Mouse (Mus musculus): ENCODE measurements at regions not wholly inside any gene's neighbourhood (a gene's known extent, or its start where the extent isn't known, plus 50 kb on each side); places are given as distances from the start of the nearest gene placed in this dataset.

GRCm38 (mm10) chr3:78668050-78668449 lies 618.3 kb downstream of the Rapgef2 start:
- Histone ChIP-seq H3K27me3 (ENCODE audit: control insufficient read depth, insufficient read depth, low read length) (no peaks in the 10 kb centered on the region), H3K9ac (ENCODE audit: low read length) (no peak overlapping the region), H3K9me3 (ENCODE audit: control insufficient read depth, low read length) (no peaks in the 10 kb centered on the region), H3K4me2 (ENCODE audit: low read length) (no peak overlapping the region), H3K36me3 (ENCODE audit: control insufficient read depth, insufficient read depth, low read length) (no peaks in the 10 kb centered on the region), H3K4me3 (ENCODE audit: control insufficient read depth in 1 of 2, insufficient read depth in 1 of 2, low read depth in 1 of 2, low read length in 2 of 2) (no peak overlapping the region), H3K27ac (replicated peaks in 1 of 2; ENCODE audit: control insufficient read depth in 1 of 2, insufficient read depth in 1 of 2, low read depth in 2 of 2, low read length in 2 of 2) (no peak overlapping the region), H3K4me1 (ENCODE audit: control insufficient read depth in 2 of 2, insufficient read depth in 2 of 2, low read length in 2 of 2) (no peaks in the 10 kb centered on the region)
- no peak for ATAC-seq (ENCODE audit: insufficient number of reproducible peaks, insufficient read depth, low FRiP score, low read depth)

GRCm38 (mm10) chr3:78667374-78668023 lies 618.8 kb downstream of the Rapgef2 start:
- H3K36me3 ChIP-seq (ENCODE audit: control insufficient read depth, insufficient read depth, low read length) = no peaks in the 10 kb centered on the region
- no peaks in the 10 kb centered on the region for H3K9me3 ChIP-seq (ENCODE audit: control insufficient read depth, low read length)
- no peaks in the 10 kb centered on the region for H3K4me1 ChIP-seq (ENCODE audit: control insufficient read depth in 2 of 2, insufficient read depth in 2 of 2, low read length in 2 of 2)
- 72% methylated on average over 4 of the region's 4 CpGs for WGBS
- no peak overlapping the region for H3K4me2 ChIP-seq (ENCODE audit: low read length)
- H3K9ac ChIP-seq (ENCODE audit: low read length) = no peak overlapping the region
- no peaks in the 10 kb centered on the region for H3K27me3 ChIP-seq (ENCODE audit: control insufficient read depth, insufficient read depth, low read length)
- no peak overlapping the region for H3K27ac ChIP-seq (replicated peaks in 1 of 2; ENCODE audit: control insufficient read depth in 1 of 2, insufficient read depth in 1 of 2, low read depth in 2 of 2, low read length in 2 of 2)
- H3K4me3 ChIP-seq (ENCODE audit: control insufficient read depth in 1 of 2, insufficient read depth in 1 of 2, low read depth in 1 of 2, low read length in 2 of 2) = no peak overlapping the region
- ATAC-seq (ENCODE audit: insufficient number of reproducible peaks, insufficient read depth, low FRiP score, low read depth) = no peak

- Histone ChIP-seq H3K9ac (ENCODE audit: low read length) (no peak overlapping the region), H3K27me3 (ENCODE audit: control insufficient read depth, insufficient read depth, low read length) (no peaks in the 10 kb centered on the region), H3K4me3 (ENCODE audit: control insufficient read depth in 1 of 2, insufficient read depth in 1 of 2, low read depth in 1 of 2, low read length in 2 of 2) (no peak overlapping the region), H3K36me3 (ENCODE audit: control insufficient read depth, insufficient read depth, low read length) (no peaks in the 10 kb centered on the region), H3K9me3 (ENCODE audit: control insufficient read depth, low read length) (no peaks in the 10 kb centered on the region), H3K27ac (replicated peaks in 1 of 2; ENCODE audit: control insufficient read depth in 1 of 2, insufficient read depth in 1 of 2, low read depth in 2 of 2, low read length in 2 of 2) (no peak overlapping the region), H3K4me2 (ENCODE audit: low read length) (no peak overlapping the region), H3K4me1 (ENCODE audit: control insufficient read depth in 2 of 2, insufficient read depth in 2 of 2, low read length in 2 of 2) (no peaks in the 10 kb centered on the region)
- 80% methylated on average over 2 of the region's 2 CpGs for WGBS
- ATAC-seq (ENCODE audit: insufficient number of reproducible peaks, insufficient read depth, low FRiP score, low read depth) = no peak
Measured at GRCm38 (mm10) chr3:78648115-78648514, 638.2 kb downstream of the Rapgef2 start.

- 38% methylated on average over 4 of the region's 4 CpGs for WGBS
- H3K27ac ChIP-seq (replicated peaks in 1 of 2; ENCODE audit: control insufficient read depth in 1 of 2, insufficient read depth in 1 of 2, low read depth in 2 of 2, low read length in 2 of 2) = no peak overlapping the region
- H3K4me3 ChIP-seq (ENCODE audit: control insufficient read depth in 1 of 2, insufficient read depth in 1 of 2, low read depth in 1 of 2, low read length in 2 of 2) = no peak overlapping the region
- no peak overlapping the region for H3K4me2 ChIP-seq (ENCODE audit: low read length)
- no peaks in the 10 kb centered on the region for H3K36me3 ChIP-seq (ENCODE audit: control insufficient read depth, insufficient read depth, low read length)
- no peaks in the 10 kb centered on the region for H3K4me1 ChIP-seq (ENCODE audit: control insufficient read depth in 2 of 2, insufficient read depth in 2 of 2, low read length in 2 of 2)
- H3K27me3 ChIP-seq (ENCODE audit: control insufficient read depth, insufficient read depth, low read length) = no peaks in the 10 kb centered on the region
- no peak for ATAC-seq (ENCODE audit: insufficient number of reproducible peaks, insufficient read depth, low FRiP score, low read depth)
- H3K9ac ChIP-seq (ENCODE audit: low read length) = no peak overlapping the region
- H3K9me3 ChIP-seq (ENCODE audit: control insufficient read depth, low read length) = peaks cover 22% of the 10 kb centered on the region
Measured at GRCm38 (mm10) chr3:78635386-78635785, 650.9 kb downstream of the Rapgef2 start.

- H3K4me3 ChIP-seq (ENCODE audit: control insufficient read depth in 1 of 2, insufficient read depth in 1 of 2, low read depth in 1 of 2, low read length in 2 of 2) = no peak overlapping the region
- H3K4me1 ChIP-seq (ENCODE audit: control insufficient read depth in 2 of 2, insufficient read depth in 2 of 2, low read length in 2 of 2) = no peaks in the 10 kb centered on the region
- H3K9me3 ChIP-seq (ENCODE audit: control insufficient read depth, low read length) = no peaks in the 10 kb centered on the region
- WGBS = 37% methylated on average over 3 of the region's 3 CpGs
- no peaks in the 10 kb centered on the region for H3K36me3 ChIP-seq (ENCODE audit: control insufficient read depth, insufficient read depth, low read length)
- no peaks in the 10 kb centered on the region for H3K27me3 ChIP-seq (ENCODE audit: control insufficient read depth, insufficient read depth, low read length)
- no peak overlapping the region for H3K9ac ChIP-seq (ENCODE audit: low read length)
- H3K27ac ChIP-seq (replicated peaks in 1 of 2; ENCODE audit: control insufficient read depth in 1 of 2, insufficient read depth in 1 of 2, low read depth in 2 of 2, low read length in 2 of 2) = no peak overlapping the region
- H3K4me2 ChIP-seq (ENCODE audit: low read length) = no peak overlapping the region
- no peak for ATAC-seq (ENCODE audit: insufficient number of reproducible peaks, insufficient read depth, low FRiP score, low read depth)
Measured at GRCm38 (mm10) chr3:78618900-78619299, 667.4 kb downstream of the Rapgef2 start.

- Histone ChIP-seq H3K9me3 (ENCODE audit: control insufficient read depth, low read length) (no peaks in the 10 kb centered on the region), H3K4me3 (ENCODE audit: control insufficient read depth in 1 of 2, insufficient read depth in 1 of 2, low read depth in 1 of 2, low read length in 2 of 2) (peak overlapping the region in 1 of 2 experiments; percentile 16; a peak in 1 of 4 replicates), H3K4me1 (ENCODE audit: control insufficient read depth in 2 of 2, insufficient read depth in 2 of 2, low read length in 2 of 2) (peaks cover 2 to 10% of the 10 kb centered on the region in 2 experiments; a peak in 2 of 4 replicates), H3K4me2 (ENCODE audit: low read length) (peak overlapping the region; percentile 58), H3K27me3 (ENCODE audit: control insufficient read depth, insufficient read depth, low read length) (0 out of 2 replicates have a peak, but pooled peaks cover 3% of the 10 kb centered on the region), H3K9ac (ENCODE audit: low read length) (peak overlapping the region; percentile 4; the same call in 1 of the 2 replicates), H3K27ac (replicated peaks in 1 of 2; ENCODE audit: control insufficient read depth in 1 of 2, insufficient read depth in 1 of 2, low read depth in 2 of 2, low read length in 2 of 2) (no peak overlapping the region), H3K36me3 (ENCODE audit: control insufficient read depth, insufficient read depth, low read length) (no peaks in the 10 kb centered on the region)
- ATAC-seq (ENCODE audit: insufficient number of reproducible peaks, insufficient read depth, low FRiP score, low read depth) = peak; percentile 66; the same call in 1 of the 2 replicates
- WGBS = 6% methylated on average over 6 of the region's 6 CpGs
Measured at GRCm38 (mm10) chr3:78594718-78595236, 691.5 kb downstream of the Rapgef2 start.

GRCm38 (mm10) chr3:78594305-78594704 lies 692.0 kb downstream of the Rapgef2 start:
- Histone ChIP-seq H3K27ac (replicated peaks in 1 of 2; ENCODE audit: control insufficient read depth in 1 of 2, insufficient read depth in 1 of 2, low read depth in 2 of 2, low read length in 2 of 2) (no peak overlapping the region), H3K4me3 (ENCODE audit: control insufficient read depth in 1 of 2, insufficient read depth in 1 of 2, low read depth in 1 of 2, low read length in 2 of 2) (peak overlapping the region in 1 of 2 experiments; percentile 16; a peak in 1 of 4 replicates), H3K9ac (ENCODE audit: low read length) (0 out of 2 replicates have a peak overlapping the region, but pooled peaks have one; percentile 4), H3K4me1 (ENCODE audit: control insufficient read depth in 2 of 2, insufficient read depth in 2 of 2, low read length in 2 of 2) (peaks cover 2 to 10% of the 10 kb centered on the region in 2 experiments; a peak in 2 of 4 replicates), H3K9me3 (ENCODE audit: control insufficient read depth, low read length) (no peaks in the 10 kb centered on the region), H3K4me2 (ENCODE audit: low read length) (peak overlapping the region; percentile 58), H3K27me3 (ENCODE audit: control insufficient read depth, insufficient read depth, low read length) (0 out of 2 replicates have a peak, but pooled peaks cover 3% of the 10 kb centered on the region), H3K36me3 (ENCODE audit: control insufficient read depth, insufficient read depth, low read length) (no peaks in the 10 kb centered on the region)
- ATAC-seq (ENCODE audit: insufficient number of reproducible peaks, insufficient read depth, low FRiP score, low read depth) = no peak
- 47% methylated on average over 11 of the region's 11 CpGs for WGBS

All from heart, embryonic 14.5 days (tissue).